Mouse (Mus musculus): ENCODE data around the gene Slc25a13. TPM values are rescaled to one million over a fixed set of nuclear protein-coding genes. Genes with fewer than 3 reads are reported as not detected.

Gene Slc25a13
- polyA plus RNA-seq, 1 experiment from 2014 or later = 54.3 TPM

DNA sequence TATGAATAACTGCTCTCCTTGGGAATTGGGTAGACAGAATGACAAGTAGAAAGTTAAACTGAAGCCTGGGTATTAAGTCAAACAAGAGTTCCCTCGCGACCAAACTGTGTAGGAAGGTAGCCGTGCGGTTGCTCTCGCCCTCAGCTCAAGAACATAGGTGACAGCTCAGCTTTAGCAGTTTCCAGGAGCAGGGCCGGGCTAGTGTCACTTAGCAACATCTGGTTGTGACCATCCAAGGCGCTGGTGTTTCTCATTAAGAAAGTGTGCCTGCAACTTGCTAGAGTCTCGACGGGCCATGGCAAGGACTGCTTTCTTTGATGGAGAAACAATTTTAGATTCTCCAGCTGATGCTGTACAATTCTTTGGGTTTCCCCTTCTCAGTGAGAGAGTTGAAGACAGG lies 200.0 kb downstream of the Slc25a13 start:
- Histone ChIP-seq H3K4me2 (ENCODE audit: low read depth, low read length) (peak overlapping the region; percentile 32; the same call in 1 of the 2 replicates), H3K4me3 (ENCODE audit: low read length) (no peak overlapping the region), H3K27me3 (ENCODE audit: control insufficient read depth, insufficient read depth, low read length) (no peaks in the 10 kb centered on the region), H3K9me3 (replicated peaks; ENCODE audit: control insufficient read depth, low read length) (no peaks in the 10 kb centered on the region), H3K36me3 (ENCODE audit: control insufficient read depth, insufficient read depth) (no peaks in the 10 kb centered on the region), H3K4me1 (ENCODE audit: control insufficient read depth, insufficient read depth, low read length) (no peaks in the 10 kb centered on the region), H3K27ac (ENCODE audit: low read length) (no peak overlapping the region), H3K9ac (ENCODE audit: low read length) (0 out of 2 replicates have a peak overlapping the region, but pooled peaks have one; percentile 20)
- 44% methylated on average over 9 of the region's 9 CpGs for WGBS
- ATAC-seq (replicated peaks; ENCODE audit: extremely low read depth, insufficient read depth, low FRiP score) = no peak

DNA sequence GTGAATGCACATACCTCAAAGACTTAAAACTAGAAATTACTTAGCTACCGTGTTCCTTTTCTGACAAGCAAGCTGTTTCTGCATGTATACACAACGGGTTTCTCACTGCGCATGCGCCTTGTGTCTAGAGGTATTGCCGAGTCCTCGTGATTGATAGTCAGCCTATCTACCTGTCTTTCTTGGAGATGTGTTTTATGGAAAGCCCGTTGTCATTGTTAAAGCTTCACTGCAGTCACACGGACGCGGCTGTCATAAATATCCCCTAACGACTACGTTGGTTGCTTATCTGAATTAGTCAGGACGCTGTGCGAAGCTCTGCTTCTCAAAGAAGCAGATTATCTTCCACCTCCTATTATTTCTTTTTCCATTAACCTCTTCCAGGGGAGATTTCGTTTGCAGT lies 201.4 kb downstream of the Slc25a13 start:
- WGBS = 36% methylated on average over 15 of the region's 15 CpGs
- Histone ChIP-seq H3K9ac (ENCODE audit: low read length) (no peak overlapping the region), H3K27me3 (ENCODE audit: control insufficient read depth, insufficient read depth, low read length) (no peaks in the 10 kb centered on the region), H3K4me1 (ENCODE audit: control insufficient read depth, insufficient read depth, low read length) (no peaks in the 10 kb centered on the region), H3K27ac (ENCODE audit: low read length) (no peak overlapping the region), H3K4me2 (ENCODE audit: low read depth, low read length) (peak overlapping the region; percentile 47), H3K4me3 (ENCODE audit: low read length) (peak overlapping the region; percentile 27), H3K9me3 (replicated peaks; ENCODE audit: control insufficient read depth, low read length) (no peaks in the 10 kb centered on the region), H3K36me3 (ENCODE audit: control insufficient read depth, insufficient read depth) (no peaks in the 10 kb centered on the region)
- ATAC-seq (replicated peaks; ENCODE audit: extremely low read depth, insufficient read depth, low FRiP score) = no peak

DNA sequence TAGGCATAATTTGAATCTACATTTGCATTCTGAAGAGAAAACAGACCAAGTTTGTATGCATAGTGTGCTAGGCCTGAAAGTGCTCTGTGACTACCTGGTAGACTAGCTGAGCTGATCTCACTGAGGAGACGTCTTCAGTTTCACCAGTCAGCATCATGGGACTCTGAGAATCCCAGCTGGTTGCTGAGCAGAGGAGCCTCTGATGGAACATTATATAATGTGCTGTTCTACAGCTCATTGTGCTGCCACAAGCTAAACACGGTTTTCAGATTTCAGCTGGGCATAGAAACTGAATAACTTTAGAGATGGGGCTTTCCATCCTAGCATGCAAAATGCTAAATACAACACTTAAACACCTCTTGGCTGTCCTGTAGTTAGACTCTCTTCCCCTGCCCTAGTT lies 205.6 kb downstream of the Slc25a13 start:
- Histone ChIP-seq H3K9me3 (replicated peaks; ENCODE audit: control insufficient read depth, low read length) (no peaks in the 10 kb centered on the region), H3K4me2 (ENCODE audit: low read depth, low read length) (no peak overlapping the region), H3K4me1 (ENCODE audit: control insufficient read depth, insufficient read depth, low read length) (no peaks in the 10 kb centered on the region), H3K27me3 (ENCODE audit: control insufficient read depth, insufficient read depth, low read length) (no peaks in the 10 kb centered on the region), H3K9ac (ENCODE audit: low read length) (no peak overlapping the region), H3K27ac (ENCODE audit: low read length) (no peak overlapping the region), H3K36me3 (ENCODE audit: control insufficient read depth, insufficient read depth) (no peaks in the 10 kb centered on the region), H3K4me3 (ENCODE audit: low read length) (no peak overlapping the region)
- WGBS = 80% methylated on average over 2 of the region's 2 CpGs
- ATAC-seq (replicated peaks; ENCODE audit: extremely low read depth, insufficient read depth, low FRiP score) = no peak

DNA sequence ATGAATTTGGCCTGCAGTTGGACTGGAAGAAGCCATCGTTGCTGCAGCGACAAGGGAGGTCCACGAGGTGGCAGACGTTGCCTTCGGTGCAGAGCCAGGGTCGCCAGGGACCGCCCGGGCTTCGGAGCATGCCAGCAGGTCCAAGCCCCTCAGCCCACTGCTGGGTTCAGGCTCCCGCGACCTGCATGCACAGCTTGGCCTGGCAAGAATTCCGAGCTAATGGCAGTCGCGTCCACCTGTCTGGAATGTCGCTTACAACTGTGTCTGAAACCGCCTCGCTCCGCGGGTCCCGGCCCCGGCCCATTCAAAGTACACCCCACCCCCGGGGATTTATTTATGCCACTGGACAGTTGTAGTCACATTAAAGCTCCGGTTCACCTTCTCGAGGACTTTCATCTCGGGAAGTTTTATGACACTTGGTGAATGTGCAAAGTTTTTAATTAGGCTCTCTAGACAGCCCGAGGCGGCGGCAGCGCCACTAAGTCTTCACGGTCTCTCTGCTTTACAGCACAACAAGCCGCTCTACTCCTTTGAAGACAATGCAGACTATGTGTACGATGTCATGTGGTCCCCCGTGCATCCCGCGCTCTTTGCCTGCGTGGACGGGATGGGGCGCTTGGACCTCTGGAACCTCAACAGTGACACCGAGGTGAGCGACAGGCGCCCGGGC lies 211.1 kb downstream of the Slc25a13 start:
- under 1% methylated on average over 41 of the region's 42 CpGs for WGBS
- peak; percentile 86 for ATAC-seq (replicated peaks; ENCODE audit: extremely low read depth, insufficient read depth, low FRiP score)
- H3K27ac ChIP-seq (ENCODE audit: low read length) = no peak overlapping the region

DNA sequence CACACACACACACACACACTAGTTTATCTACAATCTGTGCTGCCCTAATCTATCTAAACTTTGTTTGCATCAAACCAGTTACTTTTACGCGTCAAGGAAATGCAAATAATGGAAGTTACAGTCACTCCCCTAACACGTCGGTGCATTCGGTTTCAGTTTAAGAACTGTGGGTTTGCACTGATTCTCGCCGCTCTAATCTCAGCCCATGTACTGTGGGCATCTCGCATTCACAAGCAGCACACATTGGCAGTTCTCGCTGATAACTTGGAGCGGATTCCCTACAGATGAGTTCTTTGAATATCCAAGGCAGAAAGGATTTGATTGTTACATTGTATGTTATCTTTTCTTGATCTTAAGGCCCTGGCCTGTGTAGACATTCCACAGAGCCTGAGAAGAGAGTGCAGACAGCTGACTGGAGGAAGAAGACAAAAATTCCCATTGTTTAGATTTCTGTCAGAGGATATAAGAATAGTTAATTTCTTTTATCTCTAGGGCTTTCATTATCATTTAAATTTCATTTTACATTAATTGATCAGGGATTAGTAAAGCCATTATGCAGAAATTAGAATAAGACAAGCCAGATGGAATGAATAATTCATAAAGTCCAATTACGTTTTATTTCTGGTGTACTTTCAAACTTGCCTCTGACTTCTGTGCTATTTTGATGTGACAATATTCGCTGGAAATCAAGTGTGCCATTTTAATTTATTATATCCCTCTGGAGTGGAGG lies 212.1 kb downstream of the Slc25a13 start:
- no peaks in the 10 kb centered on the region for H3K9me3 ChIP-seq (replicated peaks; ENCODE audit: control insufficient read depth, low read length)
- no peaks in the 10 kb centered on the region for H3K36me3 ChIP-seq (ENCODE audit: control insufficient read depth, insufficient read depth)
- 34% methylated on average over 12 of the region's 12 CpGs for WGBS
- H3K27ac ChIP-seq (ENCODE audit: low read length) = no peak overlapping the region
- H3K4me3 ChIP-seq (ENCODE audit: low read length) = peak overlapping the region; percentile 35
- peak overlapping the region; percentile 94 for H3K4me2 ChIP-seq (ENCODE audit: low read depth, low read length)
- H3K9ac ChIP-seq (ENCODE audit: low read length) = peak overlapping the region; percentile 40; the same call in 1 of the 2 replicates
- no peak for ATAC-seq (replicated peaks; ENCODE audit: extremely low read depth, insufficient read depth, low FRiP score)
- peaks cover 10% of the 10 kb centered on the region; the same call in 1 of the 2 replicates for H3K4me1 ChIP-seq (ENCODE audit: control insufficient read depth, insufficient read depth, low read length)
- no peaks in the 10 kb centered on the region for H3K27me3 ChIP-seq (ENCODE audit: control insufficient read depth, insufficient read depth, low read length)

More for the DNA sequence above, 211.1 kb downstream of the Slc25a13 start:
- Histone ChIP-seq H3K4me3 (ENCODE audit: low read length) (peak overlapping the region; percentile 71), H3K36me3 (ENCODE audit: control insufficient read depth, insufficient read depth) (no peaks in the 10 kb centered on the region), H3K4me1 (ENCODE audit: control insufficient read depth, insufficient read depth, low read length) (peaks cover 10% of the 10 kb centered on the region; the same call in 1 of the 2 replicates), H3K9ac (ENCODE audit: low read length) (peak overlapping the region; percentile 76), H3K9me3 (replicated peaks; ENCODE audit: control insufficient read depth, low read length) (no peaks in the 10 kb centered on the region), H3K27me3 (ENCODE audit: control insufficient read depth, insufficient read depth, low read length) (no peaks in the 10 kb centered on the region), H3K4me2 (ENCODE audit: low read depth, low read length) (peak overlapping the region; percentile 94)

GRCm38 (mm10) chr6:6002061-6002460 lies 214.9 kb downstream of the Slc25a13 start:
- WGBS = 82% methylated on average over 3 of the region's 3 CpGs
- H3K36me3 ChIP-seq (ENCODE audit: control insufficient read depth, insufficient read depth) = no peaks in the 10 kb centered on the region
- no peaks in the 10 kb centered on the region for H3K27me3 ChIP-seq (ENCODE audit: control insufficient read depth, insufficient read depth, low read length)
- peaks cover 10% of the 10 kb centered on the region; the same call in 1 of the 2 replicates for H3K4me1 ChIP-seq (ENCODE audit: control insufficient read depth, insufficient read depth, low read length)
- no peak overlapping the region for H3K27ac ChIP-seq (ENCODE audit: low read length)
- H3K4me3 ChIP-seq (ENCODE audit: low read length) = no peak overlapping the region
- ATAC-seq (replicated peaks; ENCODE audit: extremely low read depth, insufficient read depth, low FRiP score) = no peak
- H3K4me2 ChIP-seq (ENCODE audit: low read depth, low read length) = no peak overlapping the region
- H3K9ac ChIP-seq (ENCODE audit: low read length) = no peak overlapping the region
- no peaks in the 10 kb centered on the region for H3K9me3 ChIP-seq (replicated peaks; ENCODE audit: control insufficient read depth, low read length)

GRCm38 (mm10) chr6:5997535-5997934 lies 219.4 kb downstream of the Slc25a13 start:
- no peak overlapping the region for H3K4me2 ChIP-seq (ENCODE audit: low read depth, low read length)
- H3K4me3 ChIP-seq (ENCODE audit: low read length) = no peak overlapping the region
- no peaks in the 10 kb centered on the region for H3K27me3 ChIP-seq (ENCODE audit: control insufficient read depth, insufficient read depth, low read length)
- H3K27ac ChIP-seq (ENCODE audit: low read length) = no peak overlapping the region
- H3K9ac ChIP-seq (ENCODE audit: low read length) = no peak overlapping the region
- H3K4me1 ChIP-seq (ENCODE audit: control insufficient read depth, insufficient read depth, low read length) = peaks cover 4% of the 10 kb centered on the region
- H3K9me3 ChIP-seq (replicated peaks; ENCODE audit: control insufficient read depth, low read length) = no peaks in the 10 kb centered on the region
- no peaks in the 10 kb centered on the region for H3K36me3 ChIP-seq (ENCODE audit: control insufficient read depth, insufficient read depth)
- 75% methylated on average over 6 of the region's 6 CpGs for WGBS
- no peak for ATAC-seq (replicated peaks; ENCODE audit: extremely low read depth, insufficient read depth, low FRiP score)

DNA sequence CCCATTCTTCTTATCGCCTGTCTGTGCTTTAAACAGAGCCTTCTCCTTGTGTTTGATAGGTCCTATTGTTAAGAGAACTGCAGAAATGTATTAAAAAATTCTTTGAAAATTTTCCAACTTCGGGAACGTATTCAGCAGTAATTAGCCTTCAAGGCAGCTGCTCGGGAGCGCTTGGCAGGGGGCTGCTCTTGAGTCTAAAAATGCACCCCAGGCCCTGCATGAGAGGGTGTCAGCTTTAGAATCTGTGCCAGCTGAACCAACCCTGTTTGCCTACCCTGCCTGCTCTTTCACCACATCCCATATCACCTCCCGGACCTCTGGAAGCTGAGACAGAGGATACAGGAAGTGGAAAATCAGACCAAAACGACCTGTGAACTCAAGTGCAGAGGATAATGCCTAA lies 223.9 kb downstream of the Slc25a13 start:
- H3K4me2 ChIP-seq (ENCODE audit: low read depth, low read length) = no peak overlapping the region
- peak overlapping the region; percentile 3; the same call in 1 of the 2 replicates for H3K27ac ChIP-seq (ENCODE audit: low read length)
- no peak overlapping the region for H3K9ac ChIP-seq (ENCODE audit: low read length)
- ATAC-seq (replicated peaks; ENCODE audit: extremely low read depth, insufficient read depth, low FRiP score) = 0 out of 2 replicates have a peak, but pooled peaks have one; percentile 28
- WGBS = 32% methylated on average over 7 of the region's 7 CpGs
- no peak overlapping the region for H3K4me3 ChIP-seq (ENCODE audit: low read length)
- peaks cover 16% of the 10 kb centered on the region for H3K4me1 ChIP-seq (ENCODE audit: control insufficient read depth, insufficient read depth, low read length)
- no peaks in the 10 kb centered on the region for H3K36me3 ChIP-seq (ENCODE audit: control insufficient read depth, insufficient read depth)
- no peaks in the 10 kb centered on the region for H3K9me3 ChIP-seq (replicated peaks; ENCODE audit: control insufficient read depth, low read length)
- H3K27me3 ChIP-seq (ENCODE audit: control insufficient read depth, insufficient read depth, low read length) = no peaks in the 10 kb centered on the region
